In the genomic region with DNA sequence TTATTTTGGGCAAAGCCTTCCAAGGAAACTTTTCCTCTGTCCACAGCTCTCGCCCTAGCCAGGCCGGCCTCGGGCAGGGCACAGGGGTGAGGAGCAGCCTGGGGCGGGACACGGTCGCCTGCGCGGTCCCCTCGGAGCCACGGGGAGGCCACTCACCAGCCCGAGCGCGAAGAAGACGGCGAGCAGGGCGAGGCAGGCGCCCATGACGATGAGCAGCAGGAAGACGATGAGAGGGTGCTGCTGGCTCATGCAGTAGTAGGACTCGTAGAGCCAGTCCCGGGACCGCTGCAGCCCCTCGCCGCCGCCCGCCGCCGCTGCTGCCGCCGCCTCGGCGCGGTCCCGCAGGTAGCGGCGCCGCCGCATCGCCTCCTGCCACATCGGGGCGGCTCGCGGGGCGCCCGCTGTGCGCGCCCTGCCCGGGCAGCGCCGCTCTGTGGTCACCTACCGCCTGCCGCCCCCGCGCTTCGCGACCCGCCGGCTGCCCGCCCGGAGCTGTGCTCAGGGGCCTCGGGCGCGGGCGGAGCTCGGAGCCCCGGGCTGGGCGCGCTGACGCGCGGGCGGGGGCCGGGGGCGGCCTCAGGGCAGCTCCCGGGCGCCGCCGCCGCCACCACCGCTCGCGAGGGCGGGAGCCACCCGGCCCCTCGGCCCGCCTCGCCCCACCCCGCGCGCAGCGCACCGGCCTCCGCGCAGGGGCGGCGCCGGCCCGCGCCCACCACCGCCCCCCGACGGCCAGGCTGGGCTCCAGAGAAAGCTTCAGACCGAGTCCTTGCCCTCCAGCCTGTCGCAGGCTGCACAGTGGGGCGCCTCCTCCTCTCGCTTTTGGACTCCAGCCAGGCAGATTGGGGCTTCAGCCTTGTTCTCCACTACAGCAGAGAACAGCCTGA, we compare ENCODE assay signal across 7 mouse cellular contexts. TPM values are rescaled to one million over a fixed set of nuclear protein-coding genes. Genes with fewer than 3 reads are reported as not detected.
DNase-seq lines count a peak whose midpoint lies in the region; ATAC-seq and TF ChIP-seq lines count a peak whose summit lies in the region.

A gene (minus strand): TSS at position 624 of the 884 bp plus-strand sequence.

- H3K4me3 ChIP-seq in hindbrain, embryonic 13.5 days = peak within 1 kb of the TSS; percentile 65
- peak within 1 kb of the TSS; percentile 72 for H3K4me3 ChIP-seq in limb, embryonic 10.5 days
- peak within 1 kb of the TSS; percentile 65 for H3K4me3 ChIP-seq in midbrain, embryonic 13.5 days (replicated peaks)

- H3K27ac ChIP-seq in hindbrain, embryonic 13.5 days = peak within 1 kb of the TSS; percentile 64
- H3K27ac ChIP-seq in limb, embryonic 10.5 days = peak within 1 kb of the TSS; percentile 82
- peak within 1 kb of the TSS; percentile 35 for H3K27ac ChIP-seq in midbrain, embryonic 13.5 days

- peak within 1 kb of the TSS; percentile 83 for H3K9ac ChIP-seq in hindbrain, embryonic 13.5 days
- peak within 1 kb of the TSS; percentile 81 for H3K9ac ChIP-seq in midbrain, embryonic 13.5 days (replicated peaks)

- CTCF ChIA-PET in Patski (lab: Charles Lee) = no interaction called here

- no peak for DNase-seq in Patski (ENCODE audit: low read depth, low spot score)
- DNase-seq in adrenal gland, postnatal 4 days (ENCODE audit: low spot score in 2 of 2) = peak; percentile 8 to 38
- peak; percentile 71 for DNase-seq in limb, embryonic 10.5 days (ENCODE audit: low spot score)
- peak; percentile 81 for DNase-seq in testis, postnatal 10 days (ENCODE audit: low spot score)

- no peak for TF ChIP-seq CTCF in Patski (IDR thresholded peaks at IDR 0.05)

- peak; percentile 40 for ATAC-seq in Patski
- peak; percentile 45 for ATAC-seq in frontal cortex, adult (ENCODE audit: low TSS enrichment)
- peak; percentile 90 for ATAC-seq in hindbrain, embryonic 13.5 days (ENCODE audit: low FRiP score)
- peak; percentile 91 for ATAC-seq in midbrain, embryonic 13.5 days

- WGBS in hindbrain, embryonic 13.5 days = under 1% methylated on average over 67 of the region's 106 CpGs
- 3% methylated on average over 94 of the region's 106 CpGs for WGBS in limb, embryonic 10.5 days
- under 1% methylated on average over 78 of the region's 106 CpGs for WGBS in midbrain, embryonic 13.5 days

- H3K4me1 ChIP-seq in hindbrain, embryonic 13.5 days (replicated peaks) = peaks cover 32% of the 10 kb centered on the region
- peaks cover 26% of the 10 kb centered on the region for H3K4me1 ChIP-seq in limb, embryonic 10.5 days
- peaks cover 21% of the 10 kb centered on the region for H3K4me1 ChIP-seq in midbrain, embryonic 13.5 days (replicated peaks)

- no peaks in the 10 kb centered on the region for H3K36me3 ChIP-seq in hindbrain, embryonic 13.5 days
- H3K36me3 ChIP-seq in limb, embryonic 10.5 days = no peaks in the 10 kb centered on the region
- H3K36me3 ChIP-seq in midbrain, embryonic 13.5 days = no peaks in the 10 kb centered on the region

- POLR2A ChIA-PET in Patski (lab: Charles Lee) = no interaction called here

- H3K27me3 ChIP-seq in Patski = peaks cover 38% of the 10 kb centered on the region
- H3K27me3 ChIP-seq in hindbrain, embryonic 13.5 days = peaks cover 19% of the 10 kb centered on the region
- H3K27me3 ChIP-seq in limb, embryonic 10.5 days (ENCODE audit: low read depth, poor library complexity, severe bottlenecking) = peaks cover 48% of the 10 kb centered on the region
- H3K27me3 ChIP-seq in midbrain, embryonic 13.5 days = peaks cover 40% of the 10 kb centered on the region

- no peaks in the 10 kb centered on the region for H3K9me3 ChIP-seq in hindbrain, embryonic 13.5 days
- H3K9me3 ChIP-seq in limb, embryonic 10.5 days (replicated peaks) = no peaks in the 10 kb centered on the region
- H3K9me3 ChIP-seq in midbrain, embryonic 13.5 days = no peaks in the 10 kb centered on the region

- peak within 1 kb of the TSS; percentile 95 for H3K4me2 ChIP-seq in hindbrain, embryonic 13.5 days
- H3K4me2 ChIP-seq in midbrain, embryonic 13.5 days (replicated peaks) = peak within 1 kb of the TSS; percentile 93

- in situ Hi-C loops in Patski (cut with MboI; ENCODE audit: low pct_unique_long_range_greater_than_20kb) = no loop called here

RNA-seq across cellular contexts. Expression of the gene that starts here (rescaled TPM):
- polyA plus RNA-seq in Patski (2021) = 0.06 TPM
- total RNA-seq in adrenal gland, postnatal 4 days (2021) = 1 to 10 TPM; 3.2 to 3.3 TPM
- polyA plus RNA-seq in hindbrain, embryonic 13.5 days (2015; fragmentation: Nextera tagmentation; extraction: Ambion mirVana) = 4.9 TPM in 2 replicates
- polyA plus RNA-seq in limb, embryonic 10.5 days (2016; fragmentation: Nextera tagmentation; extraction: Ambion mirVana) = 0.39 and 1.2 TPM in 2 replicates
- 2.1 and 2.2 TPM in 2 replicates for polyA plus RNA-seq in midbrain, embryonic 13.5 days (2015; fragmentation: Nextera tagmentation; extraction: Ambion mirVana)

Comparison
In these comparisons a context has a peak if more than half of its experiments do, and no peak if none do; other contexts are left out.
1. Peak in ATAC-seq in Patski; RNA of the gene not detected or under 1 TPM.
2. ATAC-seq: peak in every context shown above with its lines; median percentile 91 in midbrain, embryonic 13.5 days; 90 in hindbrain, embryonic 13.5 days; 45 in frontal cortex, adult; 40 in Patski.